Mouse (Mus musculus): ENCODE results near the gene Mcu. TPM values are rescaled to one million over a fixed set of nuclear protein-coding genes. Genes with fewer than 3 reads are reported as not detected.

Gene Mcu
- total RNA-seq, 1 experiment: 12.3 TPM

GRCm38 (mm10) chr10:59520701-59521100, 95.8 kb downstream of the Mcu start:
- Histone ChIP-seq H3K27ac (ENCODE audit: insufficient read depth, low read depth, low read length, poor library complexity, severe bottlenecking) (no peak overlapping the region), H3K4me1 (ENCODE audit: control insufficient read depth in 2 of 2, insufficient read depth in 2 of 2, low read length in 2 of 2, poor library complexity in 1 of 2) (peaks cover 2 to 4% of the 10 kb centered on the region in 2 experiments; a peak in 3 of 4 replicates), H3K9ac (ENCODE audit: insufficient read depth, low read depth, low read length, poor library complexity, severe bottlenecking) (no peak overlapping the region), H3K9me3 (ENCODE audit: control insufficient read depth, insufficient read depth, low read depth, low read length) (no peaks in the 10 kb centered on the region), H3K4me3 (ENCODE audit: insufficient read depth in 1 of 2, low read depth in 1 of 2, low read length in 2 of 2, poor library complexity in 1 of 2, severe bottlenecking in 1 of 2) (no peak overlapping the region), H3K36me3 (ENCODE audit: control insufficient read depth, insufficient read depth, low read length, poor library complexity, severe bottlenecking) (no peaks in the 10 kb centered on the region)
- in situ Hi-C loops (cut with MboI; ENCODE audit: low sequenced_read_pairs in 2 of 2, unreplicated experiment in 2 of 2): no loop called here
- no peak for DNase-seq (ENCODE audit: low read depth, low spot score)
- TF ChIP-seq CHD2 (IDR thresholded peaks at IDR 0.05; ENCODE audit: low read depth, low read length) (no peak), MAFK (IDR thresholded peaks at IDR 0.05; ENCODE audit: insufficient read depth, low read depth, low read length) (no peak), ZNF384 (IDR thresholded peaks at IDR 0.05; ENCODE audit: low read depth, low read length) (no peak), ZC3H11A (IDR thresholded peaks at IDR 0.05; ENCODE audit: borderline replicate concordance, low read depth, low read length) (no peak), HCFC1 (IDR thresholded peaks at IDR 0.05; ENCODE audit: borderline replicate concordance, insufficient read depth, low read length) (no peak)

GRCm38 (mm10) chr10:59519411-59519810, 97.1 kb downstream of the Mcu start:
- H3K4me1 ChIP-seq (ENCODE audit: control insufficient read depth in 2 of 2, insufficient read depth in 2 of 2, low read length in 2 of 2, poor library complexity in 1 of 2): no peaks in the 10 kb centered on the region; a peak in 2 of 4 replicates
- DNase-seq (ENCODE audit: low read depth, low spot score): no peak
- H3K27ac ChIP-seq (ENCODE audit: insufficient read depth, low read depth, low read length, poor library complexity, severe bottlenecking): no peak overlapping the region
- no peaks in the 10 kb centered on the region for H3K9me3 ChIP-seq (ENCODE audit: control insufficient read depth, insufficient read depth, low read depth, low read length)
- H3K36me3 ChIP-seq (ENCODE audit: control insufficient read depth, insufficient read depth, low read length, poor library complexity, severe bottlenecking): no peaks in the 10 kb centered on the region
- in situ Hi-C loops (cut with MboI; ENCODE audit: low sequenced_read_pairs in 2 of 2, unreplicated experiment in 2 of 2): no loop called here
- no peak overlapping the region for H3K9ac ChIP-seq (ENCODE audit: insufficient read depth, low read depth, low read length, poor library complexity, severe bottlenecking)
- TF ChIP-seq HCFC1 (IDR thresholded peaks at IDR 0.05; ENCODE audit: borderline replicate concordance, insufficient read depth, low read length): no peak
- no peak for TF ChIP-seq CHD2 (IDR thresholded peaks at IDR 0.05; ENCODE audit: low read depth, low read length)
- no peak overlapping the region for H3K4me3 ChIP-seq (ENCODE audit: insufficient read depth in 1 of 2, low read depth in 1 of 2, low read length in 2 of 2, poor library complexity in 1 of 2, severe bottlenecking in 1 of 2)

GRCm38 (mm10) chr10:59517201-59517600, 99.3 kb downstream of the Mcu start:
- TF ChIP-seq ZNF384 (IDR thresholded peaks at IDR 0.05; ENCODE audit: low read depth, low read length) (no peak), ZC3H11A (IDR thresholded peaks at IDR 0.05; ENCODE audit: borderline replicate concordance, low read depth, low read length) (no peak), MAFK (IDR thresholded peaks at IDR 0.05; ENCODE audit: insufficient read depth, low read depth, low read length) (no peak), HCFC1 (IDR thresholded peaks at IDR 0.05; ENCODE audit: borderline replicate concordance, insufficient read depth, low read length) (no peak), CHD2 (IDR thresholded peaks at IDR 0.05; ENCODE audit: low read depth, low read length) (no peak)
- Histone ChIP-seq H3K36me3 (ENCODE audit: control insufficient read depth, insufficient read depth, low read length, poor library complexity, severe bottlenecking) (no peaks in the 10 kb centered on the region), H3K4me1 (ENCODE audit: control insufficient read depth in 2 of 2, insufficient read depth in 2 of 2, low read length in 2 of 2, poor library complexity in 1 of 2) (no peaks in the 10 kb centered on the region), H3K4me3 (ENCODE audit: insufficient read depth in 1 of 2, low read depth in 1 of 2, low read length in 2 of 2, poor library complexity in 1 of 2, severe bottlenecking in 1 of 2) (no peak overlapping the region), H3K9me3 (ENCODE audit: control insufficient read depth, insufficient read depth, low read depth, low read length) (no peaks in the 10 kb centered on the region), H3K27ac (ENCODE audit: insufficient read depth, low read depth, low read length, poor library complexity, severe bottlenecking) (no peak overlapping the region), H3K9ac (ENCODE audit: insufficient read depth, low read depth, low read length, poor library complexity, severe bottlenecking) (no peak overlapping the region)
- in situ Hi-C loops (cut with MboI; ENCODE audit: low sequenced_read_pairs in 2 of 2, unreplicated experiment in 2 of 2): no loop called here
- DNase-seq (ENCODE audit: low read depth, low spot score): no peak

- in situ Hi-C loops (cut with MboI; ENCODE audit: low sequenced_read_pairs in 2 of 2, unreplicated experiment in 2 of 2): no loop called here
- no peak overlapping the region for H3K4me3 ChIP-seq (ENCODE audit: insufficient read depth in 1 of 2, low read depth in 1 of 2, low read length in 2 of 2, poor library complexity in 1 of 2, severe bottlenecking in 1 of 2)
- DNase-seq (ENCODE audit: low read depth, low spot score): no peak
- H3K27ac ChIP-seq (ENCODE audit: insufficient read depth, low read depth, low read length, poor library complexity, severe bottlenecking): no peak overlapping the region; the same call in 1 of the 2 replicates
- H3K4me1 ChIP-seq (ENCODE audit: control insufficient read depth in 2 of 2, insufficient read depth in 2 of 2, low read length in 2 of 2, poor library complexity in 1 of 2): no peaks in the 10 kb centered on the region
- no peak overlapping the region for H3K9ac ChIP-seq (ENCODE audit: insufficient read depth, low read depth, low read length, poor library complexity, severe bottlenecking)
- H3K36me3 ChIP-seq (ENCODE audit: control insufficient read depth, insufficient read depth, low read length, poor library complexity, severe bottlenecking): no peaks in the 10 kb centered on the region
- TF ChIP-seq ZNF384 (IDR thresholded peaks at IDR 0.05; ENCODE audit: low read depth, low read length) (no peak), CHD2 (IDR thresholded peaks at IDR 0.05; ENCODE audit: low read depth, low read length) (no peak), ZC3H11A (IDR thresholded peaks at IDR 0.05; ENCODE audit: borderline replicate concordance, low read depth, low read length) (no peak), MAFK (IDR thresholded peaks at IDR 0.05; ENCODE audit: insufficient read depth, low read depth, low read length) (no peak), HCFC1 (IDR thresholded peaks at IDR 0.05; ENCODE audit: borderline replicate concordance, insufficient read depth, low read length) (no peak)
- H3K9me3 ChIP-seq (ENCODE audit: control insufficient read depth, insufficient read depth, low read depth, low read length): no peaks in the 10 kb centered on the region
Measured at GRCm38 (mm10) chr10:59514739-59515464, 101.6 kb downstream of the Mcu start.

All from ES-E14 (cell line).